Mouse (Mus musculus) megakaryocyte progenitor cell, adult 5-6 weeks (primary cell): ENCODE measurements around the gene Comt. TPM values are rescaled to one million over a fixed set of nuclear protein-coding genes. Genes with fewer than 3 reads are reported as not detected.

Source experiments
- ATAC-seq: replicated peaks from 2 replicates; pipeline ENCODE4 v1.8.0; 2016; ENCODE audit warnings: mild to moderate bottlenecking, moderate TSS enrichment, inconsistent platforms; ENCODE audit not compliant: poor library complexity
- total RNA-seq, 2 experiments: library from RNA; stranded (forward) in 1 of 2; stranded (reverse) in 1 of 2; fragments of 157-497, 149-512 nt in 1 of 2; fragments of 200-1000 nt in 1 of 2; gene quantifications; 2 replicates each; pipeline versions ENCODE4 v1.2.3 to v1.2.4; 2015 to 2017

The Comt gene
- total RNA-seq, 2 experiments from 2014 or later, result 47.1 to 55.1 TPM

- no peak for ATAC-seq
Measured at GRCm38 (mm10) chr16:18436128-18436527, 9.5 kb upstream of the Comt start.

DNA sequence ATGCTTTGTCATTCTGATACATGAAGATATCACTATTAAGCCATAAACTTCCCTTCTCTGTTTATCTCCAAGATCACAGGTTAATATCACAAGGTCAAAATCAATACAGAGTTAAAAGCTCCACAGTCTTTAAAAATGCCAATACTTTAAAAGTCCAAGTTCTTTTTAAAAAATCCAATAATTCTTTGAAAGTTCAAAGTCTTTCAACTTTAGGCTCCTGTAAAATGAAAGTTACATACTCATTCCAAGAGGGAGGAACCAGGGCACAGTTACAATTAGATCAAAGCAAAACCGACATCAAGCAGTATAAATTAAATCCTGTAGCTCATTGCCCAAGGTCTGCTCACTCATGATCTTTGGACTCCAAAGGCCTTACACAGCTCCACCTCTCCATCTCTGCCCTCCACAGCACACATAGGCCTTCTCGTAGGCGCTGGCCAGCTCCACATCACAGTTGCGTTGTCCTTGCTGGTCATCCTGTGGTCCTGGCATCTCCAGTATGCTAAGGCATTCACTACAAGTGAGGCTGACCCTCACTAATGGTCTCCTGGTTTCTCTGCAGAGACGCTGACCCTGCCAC lies 6.8 kb upstream of the Comt start:
- ATAC-seq, result no peak

- ATAC-seq, result peak; percentile 32
Measured at GRCm38 (mm10) chr16:18430641-18431212, 4.1 kb upstream of the Comt start.

DNA sequence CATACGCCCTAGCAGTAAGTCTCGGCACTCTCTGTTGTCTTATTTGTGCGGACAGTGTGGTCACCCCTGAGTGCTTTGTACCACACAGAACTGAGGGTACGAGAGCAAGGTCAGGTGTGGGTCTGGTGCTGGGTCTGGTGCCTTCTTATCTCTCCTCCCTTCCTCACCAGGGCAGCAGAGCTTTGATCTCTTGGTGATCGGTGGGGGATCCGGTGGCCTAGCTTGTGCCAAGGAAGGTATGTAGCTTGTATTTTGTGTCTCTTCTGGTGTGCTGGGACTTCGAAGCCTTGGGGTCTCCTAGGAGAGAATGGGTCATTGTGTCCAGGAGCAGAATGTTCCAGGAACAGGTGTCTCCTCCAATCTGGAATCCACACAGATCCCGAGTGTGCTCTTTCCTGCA lies 3.0 kb upstream of the Comt start:
- ATAC-seq, result no peak

- ATAC-seq, result peak; percentile 57
Measured at GRCm38 (mm10) chr16:18428516-18429042, 1.9 kb upstream of the Comt start.

GRCm38 (mm10) chr16:18428011-18428515 lies 1.4 kb upstream of the Comt start:
- no peak for ATAC-seq

DNA sequence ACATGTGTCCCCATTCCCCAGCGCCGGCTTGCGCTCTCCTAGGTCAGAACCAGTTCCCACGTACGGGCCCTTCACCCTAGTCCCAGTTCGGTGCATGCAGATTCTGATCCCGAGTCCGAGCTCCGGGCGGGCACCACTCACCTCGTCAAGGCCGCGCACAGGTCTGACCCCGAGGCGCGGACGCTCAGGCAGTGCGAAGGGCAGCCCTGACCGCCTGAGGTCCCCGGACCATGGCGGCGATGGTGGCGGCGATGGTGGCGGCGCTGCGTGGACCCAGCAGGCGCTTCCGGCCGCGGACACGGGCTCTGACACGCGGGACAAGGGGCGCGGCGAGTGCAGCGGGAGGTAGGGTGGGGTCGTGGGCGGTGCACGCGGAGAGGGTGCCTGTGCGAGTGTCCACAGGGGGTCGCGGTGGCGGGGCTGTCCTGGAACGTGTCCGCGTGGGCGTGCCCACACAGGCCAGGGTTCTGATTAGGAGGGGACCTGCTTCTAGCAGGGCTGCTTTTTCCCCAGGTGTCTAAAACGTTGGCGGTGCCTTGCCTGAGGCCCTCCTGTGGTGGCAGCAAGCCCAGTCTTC lies 349 bp downstream of the Comt start, which contains the start of gene Txnrd2:
Gene Txnrd2 (plus strand): TSS at position 170 of the 577 bp plus-strand sequence.
- ATAC-seq, result peak; percentile 64

- no peak for ATAC-seq
Measured at GRCm38 (mm10) chr16:18425475-18426214, 1.0 kb downstream of the Comt start.

DNA sequence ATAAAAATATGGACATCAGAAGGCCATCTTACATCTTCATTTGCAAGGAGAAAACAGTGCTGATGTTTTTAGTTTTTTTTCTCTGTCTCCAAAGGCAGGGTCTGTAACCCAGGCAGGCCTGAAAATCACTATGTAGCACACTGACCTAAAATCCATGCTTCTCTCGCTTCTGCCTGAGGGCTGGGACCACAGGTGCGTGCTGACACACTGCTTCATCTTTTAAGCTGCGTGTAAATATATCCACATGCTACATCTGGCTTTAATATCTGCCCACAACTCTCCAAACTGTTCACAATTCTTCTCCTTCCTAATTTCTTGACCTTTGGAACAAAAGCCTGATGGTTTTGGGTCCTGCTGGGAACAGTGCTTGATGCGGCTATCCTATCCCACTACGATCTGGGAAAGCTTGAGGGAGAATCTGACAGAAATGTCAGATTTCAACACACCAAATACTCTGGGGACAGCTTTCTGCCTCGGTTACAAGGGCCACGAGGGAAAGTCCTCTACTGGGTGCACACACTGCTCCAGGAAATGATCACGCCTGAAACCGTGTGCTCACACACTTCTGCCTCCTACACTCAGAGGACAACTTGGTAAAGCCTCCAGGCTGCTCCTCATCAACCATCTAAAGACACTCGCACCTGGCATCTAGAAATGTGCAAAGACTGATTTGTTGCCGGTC lies 2.1 kb downstream of the Comt start:
- ATAC-seq, result no peak

DNA sequence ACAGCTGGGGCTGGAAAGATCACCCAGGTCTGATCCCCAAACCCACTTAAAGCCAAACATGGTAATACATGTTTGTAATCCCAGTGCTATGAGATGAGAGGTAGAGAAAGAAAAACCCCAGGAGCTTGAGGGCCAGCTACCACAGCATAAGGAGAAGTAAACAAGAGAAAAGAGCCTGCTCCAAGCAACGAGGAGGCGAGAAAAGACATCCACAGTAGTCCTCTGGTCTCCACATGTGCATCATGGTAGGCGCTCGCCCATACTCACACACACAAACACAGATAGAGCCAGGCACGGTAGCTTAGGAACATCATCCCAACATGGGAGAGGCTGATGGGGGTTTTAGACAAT lies 2.8 kb downstream of the Comt start:
- ATAC-seq, result no peak

GRCm38 (mm10) chr16:18423203-18423914 lies 3.3 kb downstream of the Comt start:
- ATAC-seq, result no peak

DNA sequence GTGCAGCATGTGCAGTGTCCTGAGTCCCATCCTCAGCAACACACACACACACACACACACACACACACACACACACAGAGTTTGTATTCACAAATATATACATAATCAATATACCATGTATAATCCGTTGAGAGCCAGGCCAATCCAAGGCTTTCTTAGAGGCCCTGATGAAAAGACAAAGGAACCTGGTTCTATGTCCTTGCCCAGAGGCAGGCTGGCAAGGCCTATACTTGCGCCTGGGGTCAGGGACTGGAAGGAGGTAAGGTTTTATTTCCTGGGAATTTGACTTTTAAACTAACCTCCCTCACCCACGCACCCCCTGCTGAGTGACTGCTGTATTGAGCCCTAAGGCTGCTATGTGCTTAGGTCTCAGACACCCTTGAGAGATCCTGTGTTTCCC lies 6.1 kb downstream of the Comt start:
- no peak for ATAC-seq

- ATAC-seq, result no peak; the same call in none of the 2 replicates
Measured at GRCm38 (mm10) chr16:18419603-18420026, 7.0 kb downstream of the Comt start.

DNA sequence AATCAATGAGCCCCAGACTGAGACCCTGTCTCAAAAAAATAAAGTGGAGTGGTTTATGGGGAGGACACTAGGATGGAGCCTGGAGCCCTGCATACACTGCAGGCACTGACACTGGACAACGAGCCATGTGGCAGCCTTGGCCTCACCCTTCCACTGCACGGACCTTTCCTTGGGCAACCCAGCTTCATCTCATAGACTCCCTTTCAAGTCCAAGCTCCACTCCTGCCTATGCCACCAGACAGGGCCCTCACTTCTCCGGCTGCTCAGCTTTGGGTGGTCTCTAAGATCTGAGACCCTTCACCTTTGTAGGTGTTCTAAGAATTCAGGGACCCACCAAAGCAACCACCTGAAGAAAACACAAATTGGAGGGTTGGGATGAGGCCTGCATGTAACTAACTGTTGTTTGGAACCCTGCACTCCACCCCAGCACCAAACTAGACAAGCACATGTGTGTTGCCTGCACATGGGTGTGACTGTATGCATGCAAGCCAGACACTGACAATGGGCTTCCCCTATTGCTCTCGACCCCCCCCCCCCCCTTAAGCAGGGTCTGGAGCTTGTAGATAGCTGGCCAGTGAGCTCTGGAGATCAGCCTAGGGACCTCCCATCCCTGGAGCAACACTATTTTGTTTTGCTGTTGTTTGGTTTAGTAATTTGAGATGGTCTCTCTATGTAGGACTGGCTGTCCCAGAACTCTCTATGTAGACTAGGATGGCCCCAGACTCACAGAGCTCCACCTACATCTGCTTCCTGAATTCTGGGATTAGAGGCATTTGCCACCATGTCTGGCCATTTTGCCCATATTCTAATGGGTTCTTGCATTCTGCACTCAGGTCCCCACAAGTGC lies 7.7 kb downstream of the Comt start:
- peak; percentile 76 for ATAC-seq

GRCm38 (mm10) chr16:18417491-18417890 lies 9.2 kb downstream of the Comt start:
- no peak for ATAC-seq

DNA sequence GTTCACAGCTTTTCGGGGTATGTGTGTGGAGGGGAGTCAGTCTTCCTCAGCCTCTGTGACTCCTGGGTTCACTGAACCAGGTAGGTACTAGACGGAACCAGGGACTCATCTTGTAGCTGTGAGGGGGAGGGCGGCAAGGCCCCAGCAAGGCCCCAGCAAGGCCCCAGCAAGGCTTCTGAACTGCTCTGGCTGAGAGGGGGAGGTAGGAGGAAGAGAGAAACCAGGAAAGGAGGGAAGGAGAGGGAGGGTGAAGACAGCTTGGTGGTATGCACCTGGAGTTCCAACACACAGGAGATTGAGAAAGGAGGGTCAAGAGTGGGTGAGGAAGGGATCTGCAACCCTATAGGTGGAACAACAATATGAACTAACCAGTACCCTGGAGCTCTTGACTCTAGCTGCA lies 9.8 kb downstream of the Comt start:
- ATAC-seq, result no peak

DNA sequence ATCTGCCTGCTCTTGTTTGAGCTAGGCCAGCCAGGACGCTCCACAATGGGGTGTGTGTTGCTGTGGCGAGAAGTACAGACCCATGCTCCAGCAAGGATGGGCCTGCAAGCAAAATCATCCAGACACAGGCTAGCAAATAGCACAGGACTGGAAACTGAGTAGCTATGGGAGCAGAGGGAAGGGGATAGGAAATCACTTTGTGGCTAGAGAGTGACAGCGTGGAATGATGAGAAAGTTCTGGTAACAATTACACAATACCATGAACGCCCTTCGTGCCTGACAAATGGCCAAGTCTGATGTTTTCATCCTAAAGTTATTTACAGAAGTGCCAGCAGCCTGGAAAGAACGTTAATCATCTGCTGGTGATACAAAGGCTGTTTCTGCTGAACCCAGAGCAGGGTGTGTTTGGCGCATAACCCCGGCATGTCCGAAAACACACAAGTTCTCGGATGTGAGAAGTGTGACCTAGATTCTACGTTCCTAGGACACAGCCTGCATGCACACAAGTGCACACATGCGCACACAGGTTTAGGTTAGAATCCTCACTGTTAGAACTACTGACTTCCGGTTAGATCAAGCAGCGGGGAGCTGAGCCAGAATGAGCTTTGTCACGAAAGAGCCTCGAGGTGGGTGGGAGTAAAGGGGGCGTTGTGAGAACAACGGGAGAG lies 10.4 kb downstream of the Comt start:
- peak; percentile 23 for ATAC-seq

GRCm38 (mm10) chr16:18413032-18413816 lies 13.4 kb downstream of the Comt start:
- ATAC-seq, result peak; percentile 47
